In genomic region chr7:6885416-6885815, GRCm38 (mm10) we compare ENCODE assay signal across 17 mouse cellular contexts.
A peak's percentile ranks its signal among the peaks of the same experiment; 100 is the strongest.
DNase-seq lines count a peak whose midpoint lies in the region; ATAC-seq and TF ChIP-seq lines count a peak whose summit lies in the region.
"Had no signal": no experiment of that assay in that cellular context is flagged by ENCODE, and none has a peak within 500 bp of the region (broad histone marks: within the 10 kb centered on the region; RNA-seq: fewer than 3 reads in every experiment).

No protein-coding gene starts in this region.

- peaks cover 24% of the 10 kb centered on the region for H3K4me1 ChIP-seq in heart, embryonic 10.5 days
- no peaks in the 10 kb centered on the region for H3K4me1 ChIP-seq in lung, embryonic 14.5 days (ENCODE audit: insufficient read depth)
- no peaks in the 10 kb centered on the region for H3K4me1 ChIP-seq in embryonic facial prominence, embryonic 15.5 days
- 0 out of 2 replicates have a peak, but pooled peaks cover 2% of the 10 kb centered on the region for H3K4me1 ChIP-seq in forebrain, embryonic 14.5 days (ENCODE audit: control insufficient read depth, insufficient read depth, low read length)

- DNase-seq in heart, embryonic 10.5 days (ENCODE audit: low spot score) = no peak
- DNase-seq in heart, adult 8-10 months (ENCODE audit: low spot score) = no peak
- peak; percentile 31 for DNase-seq in lung, embryonic 14.5 days
- DNase-seq in lung, postnatal 14 days = no peak
- DNase-seq in gastrocnemius, postnatal 4 days (ENCODE audit: low spot score in 2 of 2) = peak; percentile 19 to 59
- DNase-seq in forebrain, embryonic 14.5 days (ENCODE audit: low spot score) = no peak
- DNase-seq: B cell, adult 2 months; cerebellum, adult 11 months; cerebellum, postnatal 36 days; kidney, postnatal 14 days; right cerebral cortex, postnatal 14 days; thymus, adult 18-20 months had no signal

- no peak for TF ChIP-seq CTCF in lung, embryonic 14.5 days (IDR thresholded peaks at IDR 0.05; ENCODE audit: low read depth)

- no peak overlapping the region for H3K4me2 ChIP-seq in lung, embryonic 14.5 days
- H3K4me2 ChIP-seq in embryonic facial prominence, embryonic 15.5 days (replicated peaks) = no peak overlapping the region
- H3K4me2 ChIP-seq in forebrain, embryonic 14.5 days (ENCODE audit: low read length) = no peak overlapping the region
- H3K4me2 ChIP-seq: midbrain, embryonic 15.5 days; neural tube, embryonic 12.5 days had no signal

- no peak overlapping the region for H3K4me3 ChIP-seq in heart, embryonic 10.5 days
- no peak overlapping the region for H3K4me3 ChIP-seq in lung, embryonic 14.5 days (ENCODE audit: low read depth, low read length)
- no peak overlapping the region for H3K4me3 ChIP-seq in embryonic facial prominence, embryonic 15.5 days (replicated peaks)
- no peak overlapping the region for H3K4me3 ChIP-seq in forebrain, embryonic 14.5 days (ENCODE audit: low read depth, low read length)
- H3K4me3 ChIP-seq: hindbrain, embryonic 10.5 days; midbrain, embryonic 15.5 days; neural tube, embryonic 12.5 days had no signal

- 76% methylated on average over 7 of the region's 7 CpGs for WGBS in heart, embryonic 10.5 days
- 74% methylated on average over 7 of the region's 7 CpGs for WGBS in lung, embryonic 14.5 days
- 58% methylated on average over 7 of the region's 7 CpGs for WGBS in embryonic facial prominence, embryonic 15.5 days
- WGBS in forebrain, embryonic 14.5 days = 89% methylated on average over 7 of the region's 7 CpGs

- ATAC-seq in lung, embryonic 14.5 days (ENCODE audit: insufficient read depth) = no peak
- ATAC-seq in embryonic facial prominence, embryonic 15.5 days (ENCODE audit: insufficient number of reproducible peaks, low FRiP score, low TSS enrichment, low read depth) = peak; percentile 73; the same call in 1 of the 2 replicates
- no peak for ATAC-seq in megakaryocyte, adult 5-6 weeks (ENCODE audit: poor library complexity, severe bottlenecking)
- no peak for ATAC-seq in forebrain, embryonic 14.5 days
- ATAC-seq: midbrain, embryonic 15.5 days had no signal

- no peaks in the 10 kb centered on the region for H3K36me3 ChIP-seq in heart, embryonic 10.5 days
- no peaks in the 10 kb centered on the region for H3K36me3 ChIP-seq in lung, embryonic 14.5 days (ENCODE audit: insufficient read depth)
- no peaks in the 10 kb centered on the region for H3K36me3 ChIP-seq in embryonic facial prominence, embryonic 15.5 days
- no peaks in the 10 kb centered on the region for H3K36me3 ChIP-seq in forebrain, embryonic 14.5 days (ENCODE audit: control insufficient read depth, insufficient read depth, low read length)
- H3K36me3 ChIP-seq: hindbrain, embryonic 10.5 days; midbrain, embryonic 15.5 days; neural tube, embryonic 12.5 days had no signal

- H3K9me3 ChIP-seq in heart, embryonic 10.5 days = no peaks in the 10 kb centered on the region
- no peaks in the 10 kb centered on the region for H3K9me3 ChIP-seq in lung, embryonic 14.5 days (ENCODE audit: low read depth, low read length)
- no peaks in the 10 kb centered on the region for H3K9me3 ChIP-seq in embryonic facial prominence, embryonic 15.5 days (replicated peaks)
- H3K9me3 ChIP-seq in forebrain, embryonic 14.5 days (replicated peaks; ENCODE audit: control insufficient read depth, low read length) = no peaks in the 10 kb centered on the region
- H3K9me3 ChIP-seq: hindbrain, embryonic 10.5 days; midbrain, embryonic 15.5 days; neural tube, embryonic 12.5 days had no signal

- 0 out of 2 replicates have a peak overlapping the region, but pooled peaks have one; percentile 43 for H3K27ac ChIP-seq in heart, embryonic 10.5 days
- H3K27ac ChIP-seq in lung, embryonic 14.5 days (ENCODE audit: low read depth) = no peak overlapping the region
- peak overlapping the region; percentile 11; the same call in 1 of the 2 replicates for H3K27ac ChIP-seq in embryonic facial prominence, embryonic 15.5 days (replicated peaks)
- H3K27ac ChIP-seq in forebrain, embryonic 14.5 days (ENCODE audit: low read depth, low read length) = no peak overlapping the region
- H3K27ac ChIP-seq: hindbrain, embryonic 10.5 days; midbrain, embryonic 15.5 days; neural tube, embryonic 12.5 days had no signal

- no peak overlapping the region for H3K9ac ChIP-seq in lung, embryonic 14.5 days
- no peak overlapping the region for H3K9ac ChIP-seq in embryonic facial prominence, embryonic 15.5 days
- H3K9ac ChIP-seq in forebrain, embryonic 14.5 days (ENCODE audit: low read length) = no peak overlapping the region
- H3K9ac ChIP-seq: midbrain, embryonic 15.5 days; neural tube, embryonic 12.5 days had no signal

- H3K27me3 ChIP-seq in heart, embryonic 10.5 days (ENCODE audit: insufficient read depth, poor library complexity, severe bottlenecking) = no peaks in the 10 kb centered on the region
- no peaks in the 10 kb centered on the region for H3K27me3 ChIP-seq in lung, embryonic 14.5 days (ENCODE audit: insufficient read depth, low read length)
- no peaks in the 10 kb centered on the region for H3K27me3 ChIP-seq in embryonic facial prominence, embryonic 15.5 days
- no peaks in the 10 kb centered on the region for H3K27me3 ChIP-seq in forebrain, embryonic 14.5 days (replicated peaks; ENCODE audit: control insufficient read depth, insufficient read depth, low read length)
- H3K27me3 ChIP-seq: midbrain, embryonic 15.5 days; neural tube, embryonic 12.5 days had no signal

Comparison
In these comparisons a context has a peak if more than half of its experiments do, and no peak if none do; other contexts are left out.
1. DNase-seq: peak in lung, embryonic 14.5 days (single experiment) and gastrocnemius, postnatal 4 days (2 of 2); none in heart, embryonic 10.5 days (single experiment), heart, adult 8-10 months (single experiment), lung, postnatal 14 days (single experiment) and forebrain, embryonic 14.5 days (single experiment).
2. H3K27ac ChIP-seq: peak in heart, embryonic 10.5 days (single experiment) and embryonic facial prominence, embryonic 15.5 days (single experiment); none in lung, embryonic 14.5 days (single experiment) and forebrain, embryonic 14.5 days (single experiment).